Mouse (Mus musculus): ENCODE results near the gene Spns2.

GRCm38 (mm10) chr11:72519189-72519588 lies 29.5 kb upstream of the Spns2 start:
- TF ChIP-seq CTCF (IDR thresholded peaks at IDR 0.05) (no peak), EP300 (IDR thresholded peaks at IDR 0.05) (peak; percentile 24; the same call in 1 of the 2 replicates)

Measured in lung, postnatal 0 days (tissue).